Mouse (Mus musculus) heart, postnatal 10 days (tissue): ENCODE data around the gene Nkd1. TPM values are rescaled to one million over a fixed set of nuclear protein-coding genes. Genes with fewer than 3 reads are reported as not detected.

ENCODE experiments used
- DNase-seq, 2 experiments: peaks; one replicate each; pipeline ENCODE4 v3.0.0; 2021
- intact Hi-C: fragments of 180-260 bp; cut with DNase I; formaldehyde crosslinking; loops from one replicate; pipeline ENCODE4 v1.15.1; 2025
- total RNA-seq, 2 experiments: library from RNA; stranded (reverse); gene quantifications; 2 replicates each; pipeline ENCODE4 v1.2.3; 2021

Nkd1 gene
- total RNA-seq, 2 experiments from 2014 or later, result 5.1 to 5.4 TPM

DNA sequence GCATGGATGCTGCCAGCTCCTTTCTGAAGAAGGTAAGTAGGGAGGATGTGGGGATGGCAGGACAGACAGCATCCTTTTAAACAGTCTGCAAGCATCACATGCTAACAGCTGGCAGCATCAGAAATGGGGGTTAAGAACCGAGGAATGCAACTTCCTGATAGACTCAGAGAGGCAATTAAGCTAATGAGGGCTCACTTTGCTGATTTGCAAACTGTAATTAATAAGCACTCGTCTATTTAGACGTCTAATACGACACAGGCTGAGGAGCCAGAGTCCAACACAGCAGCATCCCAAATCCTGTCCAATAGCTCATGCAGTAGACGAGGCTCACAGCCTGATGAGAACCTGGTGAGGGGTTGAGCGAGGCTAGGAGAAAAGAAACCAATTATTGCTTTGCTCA lies 89.1 kb downstream of the Nkd1 start:
- intact Hi-C loops, result no loop called here

DNA sequence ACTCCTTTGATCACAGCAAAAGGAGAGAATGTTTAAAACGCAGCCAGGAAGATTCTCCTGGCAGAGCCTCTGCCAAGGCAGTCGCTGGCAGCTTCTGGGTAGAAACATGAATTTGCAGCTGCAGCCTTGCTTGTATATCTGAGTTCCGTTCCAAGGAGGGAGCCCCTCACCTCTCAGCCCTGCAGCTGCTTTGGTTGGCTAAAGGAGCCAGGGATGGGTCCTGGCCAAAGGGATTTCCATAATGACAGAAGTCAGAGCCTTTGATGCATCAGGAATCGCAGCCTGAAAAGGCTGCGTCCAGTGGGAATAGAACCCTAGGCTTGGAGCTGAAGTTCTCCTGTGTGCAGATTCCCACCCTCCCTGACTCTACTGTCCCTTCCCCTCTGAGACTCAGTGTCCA lies 93.8 kb downstream of the Nkd1 start:
- intact Hi-C loops, result no loop called here
- no peak for DNase-seq

More for the DNA sequence above, 89.1 kb downstream of the Nkd1 start:
- DNase-seq, result no peak

DNA sequence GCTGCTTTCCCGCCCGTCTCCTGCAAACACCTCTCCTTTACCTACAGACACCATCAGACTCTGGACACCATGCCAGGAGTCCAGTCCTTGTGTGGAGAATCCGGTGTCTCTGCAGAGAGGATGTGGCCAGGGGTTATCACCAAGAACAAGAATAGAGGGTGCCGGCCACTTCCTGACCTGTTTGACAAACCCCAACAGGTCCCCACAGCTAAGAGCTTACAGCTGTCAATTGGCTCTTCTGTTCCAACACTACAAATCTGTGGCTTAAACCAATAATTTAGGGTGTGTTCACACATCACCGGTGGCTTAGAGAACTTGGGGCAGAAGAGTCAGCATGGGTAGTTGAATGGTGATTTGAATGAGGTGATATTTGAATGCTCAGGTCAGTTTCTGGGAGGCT lies 97.5 kb downstream of the Nkd1 start:
- DNase-seq, result no peak
- intact Hi-C loops, result no loop called here

DNA sequence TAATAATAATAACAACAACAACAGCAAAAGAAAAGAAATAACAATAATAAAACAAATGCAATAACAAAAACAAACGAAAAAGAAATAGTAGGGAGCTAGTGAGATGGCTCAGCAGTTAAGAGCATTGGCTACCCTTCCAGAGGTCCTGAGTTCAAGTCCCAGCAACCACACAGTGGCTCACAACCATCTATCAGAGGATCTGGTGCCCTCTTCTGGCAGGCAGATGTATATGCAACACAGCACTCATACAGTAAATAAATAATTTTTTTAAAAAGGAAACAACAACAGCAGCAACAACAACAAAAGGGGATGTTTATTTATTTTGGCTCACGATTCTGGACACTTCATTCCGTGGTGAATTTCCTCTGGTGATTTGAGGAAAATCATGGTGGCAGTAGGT lies 98.4 kb downstream of the Nkd1 start:
- intact Hi-C loops, result no loop called here
- no peak for DNase-seq

DNA sequence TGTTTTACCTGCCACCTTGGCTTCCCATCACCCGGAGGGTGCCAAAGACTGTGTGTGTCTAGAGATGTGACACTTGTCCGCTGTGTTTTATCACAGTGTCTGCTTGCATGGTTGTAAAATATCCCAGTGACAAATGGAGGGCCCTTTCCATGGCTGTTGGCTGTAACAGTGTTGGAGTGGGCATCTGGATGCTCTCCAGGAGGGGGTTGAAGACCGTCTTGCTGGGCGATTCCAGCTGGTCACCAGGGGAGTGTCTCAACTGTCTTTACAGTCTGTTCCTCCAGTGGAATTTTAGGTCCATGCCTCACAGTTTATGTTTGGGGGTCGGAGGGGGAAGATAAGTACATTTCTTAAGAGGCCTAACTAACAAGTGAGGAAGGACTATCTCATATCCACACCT lies 99.8 kb downstream of the Nkd1 start:
- intact Hi-C loops, result loop anchor here (2.0 to 5.0 kb wide), 5 partner anchors 80 to 354 kb away; partner anchors contain the start of genes Brd7 and Nkd1
- DNase-seq, result no peak

DNA sequence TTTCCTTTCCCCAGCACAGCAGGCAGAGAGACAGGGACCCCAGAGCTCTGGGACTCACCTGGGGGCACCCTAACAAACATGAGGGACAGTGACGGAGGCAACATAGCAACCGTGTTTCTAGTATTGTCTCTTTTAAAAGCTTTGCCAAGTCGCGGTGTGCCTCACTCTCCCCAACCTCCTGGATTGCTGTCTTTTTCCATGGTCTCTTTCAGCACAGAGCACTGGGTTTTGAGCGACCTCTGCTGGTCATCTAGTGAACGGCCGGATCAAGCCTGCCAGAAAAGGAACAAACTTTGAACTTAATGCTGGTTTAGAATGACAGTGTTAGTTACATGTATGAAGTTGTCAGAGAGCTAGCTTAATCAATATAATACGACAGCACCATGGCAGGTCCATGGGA lies 100.3 kb downstream of the Nkd1 start:
- intact Hi-C loops, result loop anchor here (2.0 to 5.0 kb wide), 5 partner anchors 79 to 355 kb away; partner anchors contain the start of genes Brd7 and Nkd1
- peak; percentile 80 to 90 for DNase-seq

DNA sequence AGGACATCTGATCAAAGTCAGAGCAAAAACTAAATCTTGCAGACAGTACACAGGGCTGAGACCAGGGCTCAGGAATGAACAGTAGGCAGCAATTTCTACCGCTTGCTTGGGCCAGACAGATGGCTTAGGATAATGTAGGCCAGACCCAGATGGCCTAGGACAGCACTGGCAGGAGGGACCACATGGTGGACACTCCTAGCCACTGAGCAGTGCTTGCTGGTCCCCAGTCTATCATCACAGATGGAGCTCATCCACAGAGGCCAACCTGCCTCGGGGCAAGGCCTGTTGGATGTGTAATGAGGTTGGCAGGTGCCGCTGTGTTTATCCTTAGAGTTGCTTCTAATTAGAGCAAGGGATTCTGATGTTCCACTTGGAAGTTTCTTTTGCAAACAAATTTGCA lies 102.2 kb downstream of the Nkd1 start:
- no peak for DNase-seq
- intact Hi-C loops, result loop anchor here (5.0 kb wide), 1 partner anchor 171 kb away; no protein-coding TSS in a partner anchor

DNA sequence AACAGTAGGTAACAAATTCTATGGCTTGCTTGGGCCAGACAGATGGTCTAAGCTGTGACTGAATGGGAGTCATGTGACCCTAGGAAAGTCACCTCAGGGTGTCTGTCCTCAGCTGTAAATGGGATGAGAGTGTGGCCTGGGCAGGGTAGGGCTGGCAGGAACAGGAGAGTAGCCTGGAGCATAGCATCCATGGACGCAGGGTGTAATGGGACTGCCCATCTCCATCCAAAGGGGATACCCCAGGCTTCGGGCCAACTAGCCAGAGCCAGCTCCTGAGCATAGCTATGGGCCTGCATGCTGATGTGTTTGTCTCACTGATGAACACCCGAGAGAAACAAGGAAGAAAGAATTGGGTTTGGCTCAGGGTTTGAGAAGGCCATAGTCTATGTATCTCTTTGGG lies 103.1 kb downstream of the Nkd1 start:
- intact Hi-C loops, result loop anchor here (5.0 kb wide), 1 partner anchor 172 kb away; no protein-coding TSS in a partner anchor
- no peak for DNase-seq

DNA sequence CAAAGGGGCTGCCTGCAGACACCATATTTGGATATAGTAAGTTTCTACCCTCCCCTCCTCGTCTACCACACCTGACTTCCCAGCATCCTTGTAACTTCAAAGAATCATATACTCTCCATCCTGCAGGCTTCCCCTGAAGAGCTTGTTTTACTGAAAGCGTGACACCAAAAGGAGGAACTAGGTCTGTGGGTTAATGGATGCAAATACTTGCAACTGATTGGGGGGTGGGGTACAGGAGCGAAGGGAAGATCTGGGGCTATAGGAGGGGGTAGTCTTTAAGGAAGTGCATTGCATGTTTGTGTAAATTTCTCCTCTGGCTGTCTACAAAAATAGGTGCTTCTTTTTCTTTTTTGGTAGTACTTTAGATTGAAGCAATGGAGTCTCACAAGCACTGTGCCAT lies 105.3 kb downstream of the Nkd1 start:
- intact Hi-C loops, result loop anchor here (5.0 kb wide), 1 partner anchor 429 kb away; the partner anchor contains the start of gene Tent4b
- DNase-seq, result no peak

DNA sequence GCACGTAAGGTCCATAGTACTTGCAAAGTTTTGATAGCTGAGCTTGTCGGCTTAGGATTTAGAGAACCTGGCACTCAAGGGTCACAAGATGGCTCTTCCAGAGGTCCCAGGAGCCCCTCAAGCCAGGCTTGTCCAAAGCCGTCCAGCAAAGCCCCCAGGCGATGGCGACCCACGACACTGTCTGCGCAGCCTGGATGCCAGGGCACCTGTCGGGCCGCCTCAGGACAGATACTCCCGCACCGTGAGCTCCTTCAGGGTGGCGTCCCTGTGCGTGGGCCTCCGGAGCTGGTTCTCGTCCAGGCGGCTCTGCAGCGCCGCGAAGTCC lies 105.7 kb downstream of the Nkd1 start:
- no peak for DNase-seq
- intact Hi-C loops, result loop anchor here (5.0 kb wide), 1 partner anchor 430 kb away; the partner anchor contains the start of gene Tent4b

DNA sequence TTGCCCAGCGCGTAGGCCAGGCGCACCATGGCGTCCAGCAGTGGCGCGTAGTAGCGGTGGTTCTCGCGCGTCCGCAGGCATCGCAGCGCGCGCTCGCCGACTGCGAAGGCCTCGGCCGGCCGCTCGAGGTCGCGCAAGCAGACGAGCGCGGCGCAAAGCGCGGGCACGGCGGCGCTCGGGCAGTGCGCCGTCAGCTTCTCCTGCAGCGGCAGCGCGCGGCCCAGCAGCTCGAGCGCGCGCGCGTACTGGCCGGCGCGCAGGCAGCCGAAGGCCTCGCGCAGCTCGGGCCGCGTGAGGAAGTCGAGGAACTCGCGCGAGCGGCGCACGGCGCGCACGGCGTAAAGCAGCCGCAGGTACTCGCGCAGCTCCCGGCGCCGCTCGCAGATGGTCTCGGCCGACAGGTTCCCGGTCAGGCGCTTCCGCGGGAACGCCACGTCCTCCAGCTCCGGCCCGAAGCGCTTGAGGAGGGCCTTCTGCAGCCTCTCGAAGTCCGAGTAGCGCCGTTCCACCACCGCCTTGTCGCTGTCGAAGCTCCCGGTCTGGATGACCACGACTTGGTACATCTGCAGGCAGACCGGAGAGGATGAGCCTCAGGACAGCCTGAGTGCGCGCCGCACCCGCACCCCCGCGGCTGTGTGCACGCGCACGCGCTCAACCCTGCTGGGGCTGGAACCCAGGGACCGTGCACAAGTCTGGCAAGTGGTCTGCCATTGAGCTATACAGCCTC lies 106.3 kb downstream of the Nkd1 start:
- intact Hi-C loops, result loop anchor here (5.0 kb wide), 1 partner anchor 430 kb away; the partner anchor contains the start of gene Tent4b
- DNase-seq, result peak; percentile 77 to 78

DNA sequence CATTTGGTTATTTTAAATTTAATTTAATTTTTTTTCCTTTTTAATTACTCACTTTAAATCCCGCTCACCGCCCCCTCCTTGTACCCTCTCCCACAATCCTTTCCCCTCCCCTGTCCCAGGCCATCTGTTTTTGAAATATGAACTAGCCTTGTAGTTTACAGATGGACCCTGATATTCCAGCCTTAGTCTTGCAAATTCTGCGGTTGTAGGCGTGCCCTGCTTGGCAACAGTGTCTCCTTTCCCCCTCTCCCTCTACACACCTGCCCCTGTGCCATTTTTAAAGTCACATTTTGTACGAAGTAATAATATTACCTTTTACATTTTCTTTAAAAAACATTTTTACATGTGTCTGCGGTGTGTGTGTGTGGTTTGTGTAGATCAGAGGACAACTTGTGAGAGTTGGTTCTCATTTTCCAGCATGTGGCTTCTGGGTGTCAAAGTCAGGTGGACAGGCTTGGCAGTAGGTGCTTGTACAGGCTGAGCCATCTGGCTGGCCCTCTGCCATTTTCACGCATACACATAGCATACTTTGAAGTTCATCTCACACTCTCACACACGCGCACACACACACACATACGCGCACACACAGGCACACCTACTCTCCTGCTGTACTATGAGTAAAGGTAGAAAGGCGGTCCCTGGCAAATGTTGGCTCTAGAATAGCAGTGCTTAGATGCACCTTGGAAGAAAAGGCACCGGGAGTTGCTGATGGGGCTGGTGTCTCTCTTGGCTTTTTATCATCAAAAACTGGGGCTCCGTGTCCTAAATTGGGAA lies 107.0 kb downstream of the Nkd1 start:
- intact Hi-C loops, result loop anchor here (5.0 kb wide), 1 partner anchor 431 kb away; the partner anchor contains the start of gene Tent4b
- no peak for DNase-seq

DNA sequence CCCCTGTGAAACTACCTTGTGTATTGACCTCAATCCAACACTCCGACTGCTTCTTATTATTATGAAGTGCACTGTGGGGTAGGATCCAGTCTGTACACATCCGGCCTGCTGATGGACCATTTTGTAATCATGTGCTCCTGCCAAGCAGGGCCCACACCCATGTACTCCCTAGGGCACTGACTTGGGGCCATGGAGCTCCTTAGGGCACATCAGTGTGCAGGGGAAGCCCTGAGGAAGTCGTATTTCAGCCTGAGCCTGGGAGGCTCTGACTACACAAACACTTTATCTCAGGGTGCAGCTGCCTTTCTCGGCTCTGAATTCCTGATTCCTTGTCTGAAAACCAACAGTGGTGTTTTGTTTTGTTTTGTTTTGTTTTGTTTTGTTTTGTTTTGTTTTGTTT lies 109.1 kb downstream of the Nkd1 start:
- intact Hi-C loops, result loop anchor here (2.0 to 5.0 kb wide), 2 partner anchors 73 to 127 kb away; no protein-coding TSS in a partner anchor
- DNase-seq, result no peak

DNA sequence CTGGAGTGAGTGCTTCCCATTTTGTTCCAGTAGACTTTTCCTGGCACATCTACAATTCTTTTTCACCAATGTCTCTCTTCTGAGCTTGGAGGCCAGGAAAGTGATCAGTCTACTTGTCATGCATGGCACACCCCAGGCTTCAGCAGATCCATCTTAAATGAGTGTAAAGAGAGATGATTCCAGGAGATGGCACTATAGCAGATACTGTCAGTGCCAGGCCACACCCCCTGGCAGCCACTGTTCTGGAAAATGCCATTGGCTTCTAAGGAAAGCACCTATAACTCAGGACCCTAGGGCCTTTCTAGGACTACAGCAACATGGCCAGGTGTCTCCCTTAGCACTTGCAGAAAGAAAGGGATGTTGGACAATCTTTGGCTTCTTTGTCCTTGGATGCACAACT lies 109.9 kb downstream of the Nkd1 start:
- intact Hi-C loops, result loop anchor here (2.0 to 5.0 kb wide), 2 partner anchors 72 to 126 kb away; no protein-coding TSS in a partner anchor

DNA sequence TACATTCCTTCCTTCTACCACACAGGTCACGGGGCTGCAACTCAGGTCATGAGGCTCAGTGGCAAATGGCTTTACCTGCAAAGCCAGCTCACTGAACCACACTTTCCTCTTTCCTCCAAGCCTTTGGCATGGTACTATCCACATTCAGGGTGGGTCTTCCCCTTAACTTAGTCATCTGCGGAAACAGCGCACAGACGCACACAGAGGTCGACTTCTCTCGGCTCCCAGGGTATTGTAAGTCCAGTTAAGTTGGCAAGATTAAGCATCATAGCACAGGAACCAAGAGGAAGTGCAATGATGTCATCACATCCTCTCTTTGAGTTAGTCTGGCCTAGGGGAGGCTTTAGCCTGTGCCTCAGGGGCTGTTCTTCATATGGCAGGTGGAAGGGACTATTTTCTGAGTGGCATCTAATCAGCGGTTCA lies 112.2 kb downstream of the Nkd1 start:
- intact Hi-C loops, result loop anchor here (5.0 kb wide), 1 partner anchor 124 kb away; no protein-coding TSS in a partner anchor
- DNase-seq, result peak; percentile 40 to 42

More for the DNA sequence above, 109.9 kb downstream of the Nkd1 start:
- peak in 1 of 2 experiments; percentile 34 for DNase-seq

DNA sequence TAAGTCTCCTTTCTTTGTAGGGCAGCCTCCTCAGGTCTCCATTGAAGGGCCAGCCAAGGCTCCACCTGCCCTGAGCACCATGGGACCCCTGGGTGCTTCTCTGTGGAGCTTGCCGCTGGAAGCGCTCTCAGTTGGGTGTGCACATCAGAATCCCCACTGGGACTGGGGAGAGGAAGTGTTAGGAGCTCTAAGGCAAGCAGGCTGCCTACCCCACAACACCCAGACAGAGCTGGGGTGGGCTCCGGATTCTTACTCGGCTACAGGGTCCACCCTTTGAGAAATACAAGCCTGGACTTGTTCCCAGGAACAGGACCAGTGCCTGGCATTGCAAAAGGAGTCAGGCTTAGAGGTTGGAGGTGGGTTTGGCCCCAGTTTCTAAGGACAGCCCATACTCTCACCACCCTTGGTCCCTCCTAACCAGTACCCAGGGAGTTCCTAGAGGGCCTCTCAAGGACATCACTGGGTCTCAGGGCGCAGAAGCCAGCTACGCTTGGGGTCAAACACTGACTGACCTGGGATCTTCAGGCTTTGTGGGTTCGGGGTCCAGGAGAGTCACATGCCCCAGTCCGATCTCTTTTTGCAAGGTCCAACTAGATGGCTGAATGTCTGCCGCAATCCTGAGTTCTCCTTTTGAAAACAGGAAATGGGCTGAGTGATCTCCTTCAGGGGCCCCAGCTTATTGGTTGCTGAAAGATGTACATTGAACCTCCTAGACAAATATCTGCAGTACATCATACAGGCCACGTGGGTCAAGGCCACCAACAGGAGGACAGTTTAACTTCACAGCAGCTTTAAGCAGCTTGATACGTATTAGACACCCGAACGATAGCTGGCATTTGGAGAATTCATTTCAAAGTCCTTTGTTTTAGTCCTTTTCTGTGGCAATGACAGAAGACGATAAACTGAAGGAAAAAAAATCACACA lies 114.6 kb downstream of the Nkd1 start, which contains the start of gene Snx20:
Gene Snx20 (minus strand): TSS at position 655 of the 924 bp plus-strand sequence.
- intact Hi-C loops, result no loop called here
- peak; percentile 28 to 40 for DNase-seq

DNA sequence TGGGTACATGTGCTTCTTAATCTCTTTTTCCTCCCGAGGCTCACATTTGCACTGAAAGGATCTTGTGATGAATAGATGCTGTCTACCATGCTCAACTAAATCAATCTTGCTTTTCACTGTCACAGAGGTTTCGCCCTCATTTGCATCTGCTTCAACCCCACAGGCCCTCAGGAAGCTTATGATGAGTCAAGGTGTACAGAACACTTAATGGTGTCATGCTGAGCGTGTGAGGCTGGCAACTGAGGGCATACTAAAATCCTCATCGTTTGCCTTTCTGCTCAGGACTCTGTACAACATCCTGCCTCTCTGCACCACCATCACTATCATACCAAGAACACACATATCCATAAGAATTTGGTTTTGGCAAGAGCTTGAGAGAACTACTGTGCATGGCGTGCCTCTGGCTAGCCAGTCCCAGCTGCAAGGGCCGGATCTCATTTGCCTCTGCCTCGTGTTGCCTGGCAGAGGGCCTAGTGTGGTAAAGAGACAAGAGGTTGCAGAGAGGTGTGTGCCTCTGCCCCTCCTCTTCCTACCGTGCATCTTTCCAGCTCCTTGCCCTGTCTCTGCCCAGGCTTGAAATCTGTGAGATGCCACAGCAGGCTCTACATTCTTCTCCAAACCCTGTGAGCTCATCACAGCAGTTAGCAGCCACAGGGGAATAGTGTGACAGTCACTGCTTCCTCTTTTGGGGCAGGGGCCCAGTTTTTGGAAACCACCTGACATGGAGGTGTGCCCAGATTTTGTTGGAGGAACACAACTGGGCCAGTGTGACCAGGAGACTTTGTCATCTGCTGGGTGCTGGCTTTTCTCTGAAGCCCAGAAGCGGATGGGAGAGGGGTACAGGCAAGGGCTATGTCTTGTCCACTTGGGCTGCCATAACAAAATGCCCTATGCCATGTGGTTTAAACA lies 116.2 kb downstream of the Nkd1 start:
- DNase-seq, result no peak
- intact Hi-C loops, result no loop called here

DNA sequence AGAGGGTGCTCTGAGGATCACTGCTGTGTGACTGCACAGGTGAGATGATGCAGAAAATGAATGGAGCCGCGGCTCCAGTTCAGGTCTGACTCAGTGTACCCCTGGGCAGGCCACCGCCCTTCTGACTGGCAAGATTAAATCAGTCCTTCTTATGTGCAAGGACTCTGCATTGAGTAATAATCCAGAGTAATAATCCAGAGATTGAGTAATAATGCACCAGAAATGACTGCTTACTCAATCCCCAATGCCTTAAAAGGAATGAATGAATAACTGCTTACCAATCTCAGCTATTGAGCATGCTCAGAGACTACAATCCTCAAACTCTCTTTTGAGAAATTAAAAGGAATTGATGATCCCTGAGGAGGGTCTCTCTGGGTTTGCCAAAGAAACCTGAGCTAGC lies 117.8 kb downstream of the Nkd1 start:
- intact Hi-C loops, result no loop called here
- no peak for DNase-seq
